Mouse (Mus musculus) embryonic fibroblast, embryonic 13.5 days (primary cell): Measurements from ENCODE around the gene Selenoi.

Source experiments
- CTCF ChIP-seq: IDR thresholded peaks from 2 replicates; pipeline ENCODE4 v1.5.1; 2011; ENCODE audit warnings: mild to moderate bottlenecking, control low read depth, low read length, moderate library complexity, borderline replicate concordance; ENCODE audit not compliant: insufficient read depth
- POLR2A ChIP-seq: IDR thresholded peaks from 2 replicates; pipeline ENCODE4 v1.6.1; 2011; ENCODE audit warnings: low read depth, mild to moderate bottlenecking, control low read depth, low read length, moderate library complexity

DNA sequence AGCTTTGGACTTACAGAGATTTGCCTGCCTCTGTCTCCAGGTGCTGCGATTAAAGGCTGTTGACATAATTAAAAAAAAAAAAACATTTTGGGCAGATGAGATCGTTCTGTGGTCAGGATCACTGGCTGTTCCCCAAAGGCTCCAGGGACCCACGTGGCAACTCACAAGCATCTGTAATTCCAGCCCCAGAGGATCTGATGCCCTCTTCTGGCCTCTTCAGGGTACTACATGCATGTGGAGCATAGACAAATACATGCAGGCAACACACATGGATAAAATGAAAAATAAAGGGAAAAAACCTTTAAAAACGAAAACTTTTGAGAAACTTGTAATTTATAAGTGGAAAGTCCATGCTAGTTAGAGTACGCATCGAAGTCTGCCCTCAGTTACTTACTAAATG, 25.1 kb upstream of the Selenoi start:
- TF ChIP-seq CTCF (no peak), POLR2A (no peak)
